Mouse (Mus musculus): ENCODE data around the gene Hint1. TPM values are rescaled to one million over a fixed set of nuclear protein-coding genes. Genes with fewer than 3 reads are reported as not detected.
A peak's percentile ranks its signal among the peaks of the same experiment; 100 is the strongest.

The Hint1 gene
- polyA plus RNA-seq, 1 experiment from 2014 or later: 774 TPM

DNA sequence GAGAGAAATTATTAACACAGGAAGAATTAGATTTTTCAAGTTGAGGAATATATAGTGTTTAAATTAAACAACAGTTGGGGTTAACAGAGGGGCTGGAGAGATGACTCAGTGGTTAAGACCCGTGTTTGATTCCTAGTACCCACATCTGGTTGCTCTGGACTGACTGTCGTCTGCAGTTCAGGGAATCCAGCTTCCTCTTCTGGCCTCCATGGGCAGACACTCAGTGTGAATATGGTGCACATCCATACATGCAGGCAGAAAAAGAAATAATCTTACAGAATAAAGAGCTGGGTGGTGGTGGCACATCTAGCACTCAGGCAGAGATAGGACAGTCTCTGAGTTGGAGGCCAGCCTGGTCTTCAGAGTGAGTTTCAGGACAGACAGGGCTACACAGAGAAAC is 2.3 kb downstream of the Hint1 start:
- ATAC-seq (replicated peaks; ENCODE audit: low FRiP score, low TSS enrichment, low read depth): no peak
- WGBS: 62% methylated on average over 2 of the region's 2 CpGs

DNA sequence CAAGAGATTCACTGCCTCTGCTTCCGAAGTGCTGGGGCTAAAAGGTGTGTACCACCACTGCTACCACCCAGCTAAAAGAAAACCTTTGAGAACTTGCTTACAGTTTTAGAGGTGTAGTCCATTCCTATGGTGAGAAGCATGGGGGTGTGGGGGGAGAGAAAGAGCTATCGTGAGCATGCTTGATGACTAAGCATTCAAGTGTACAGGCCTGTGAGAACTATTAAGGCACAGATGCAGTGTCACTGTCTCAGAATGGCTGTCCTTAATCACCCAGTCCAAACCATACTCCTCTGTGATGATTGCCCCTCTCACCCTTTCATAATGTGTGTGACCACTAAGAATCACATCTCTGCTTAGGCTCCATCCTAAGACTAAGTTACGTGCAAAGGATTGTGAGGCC is 3.1 kb downstream of the Hint1 start:
- 78% methylated on average over 3 of the region's 3 CpGs for WGBS
- Histone ChIP-seq H3K9me3 (ENCODE audit: control insufficient read depth, low read length) (no peaks in the 10 kb centered on the region), H3K27me3 (replicated peaks; ENCODE audit: control insufficient read depth, insufficient read depth, low read length) (no peaks in the 10 kb centered on the region), H3K9ac (ENCODE audit: low read length) (no peak overlapping the region), H3K4me2 (ENCODE audit: low read length) (no peak overlapping the region), H3K27ac (ENCODE audit: low read depth) (no peak overlapping the region), H3K36me3 (ENCODE audit: control insufficient read depth, insufficient read depth, low read length) (peaks cover 61% of the 10 kb centered on the region), H3K4me1 (replicated peaks; ENCODE audit: control insufficient read depth, insufficient read depth, low read length) (peaks cover 14% of the 10 kb centered on the region), H3K4me3 (ENCODE audit: low read depth, low read length) (no peak overlapping the region)
- ATAC-seq (replicated peaks; ENCODE audit: low FRiP score, low TSS enrichment, low read depth) (no peak), DNase-seq (ENCODE audit: low spot score) (no peak)

More for the DNA sequence above, 2.3 kb downstream of the Hint1 start:
- H3K36me3 ChIP-seq (ENCODE audit: control insufficient read depth, insufficient read depth, low read length): peaks cover 52% of the 10 kb centered on the region
- no peaks in the 10 kb centered on the region for H3K9me3 ChIP-seq (ENCODE audit: control insufficient read depth, low read length)
- peak overlapping the region; percentile 59 for H3K4me2 ChIP-seq (ENCODE audit: low read length)
- no peak overlapping the region for H3K27ac ChIP-seq (ENCODE audit: low read depth)
- no peak for DNase-seq (ENCODE audit: low spot score)
- H3K4me1 ChIP-seq (replicated peaks; ENCODE audit: control insufficient read depth, insufficient read depth, low read length): peaks cover 14% of the 10 kb centered on the region
- no peaks in the 10 kb centered on the region for H3K27me3 ChIP-seq (replicated peaks; ENCODE audit: control insufficient read depth, insufficient read depth, low read length)
- no peak overlapping the region for H3K9ac ChIP-seq (ENCODE audit: low read length)
- no peak overlapping the region for H3K4me3 ChIP-seq (ENCODE audit: low read depth, low read length)

GRCm38 (mm10) chr11:54871831-54872537 is 5.8 kb downstream of the Hint1 start:
- H3K9ac ChIP-seq (ENCODE audit: low read length): no peak overlapping the region
- no peaks in the 10 kb centered on the region for H3K27me3 ChIP-seq (replicated peaks; ENCODE audit: control insufficient read depth, insufficient read depth, low read length)
- no peak overlapping the region for H3K4me3 ChIP-seq (ENCODE audit: low read depth, low read length)
- no peak for DNase-seq (ENCODE audit: low spot score)
- H3K27ac ChIP-seq (ENCODE audit: low read depth): no peak overlapping the region
- peaks cover 61% of the 10 kb centered on the region for H3K36me3 ChIP-seq (ENCODE audit: control insufficient read depth, insufficient read depth, low read length)
- no peaks in the 10 kb centered on the region for H3K9me3 ChIP-seq (ENCODE audit: control insufficient read depth, low read length)
- WGBS: 78% methylated on average over 7 of the region's 7 CpGs
- ATAC-seq (replicated peaks; ENCODE audit: low FRiP score, low TSS enrichment, low read depth): no peak
- H3K4me2 ChIP-seq (ENCODE audit: low read length): no peak overlapping the region
- H3K4me1 ChIP-seq (replicated peaks; ENCODE audit: control insufficient read depth, insufficient read depth, low read length): peaks cover 12% of the 10 kb centered on the region

DNA sequence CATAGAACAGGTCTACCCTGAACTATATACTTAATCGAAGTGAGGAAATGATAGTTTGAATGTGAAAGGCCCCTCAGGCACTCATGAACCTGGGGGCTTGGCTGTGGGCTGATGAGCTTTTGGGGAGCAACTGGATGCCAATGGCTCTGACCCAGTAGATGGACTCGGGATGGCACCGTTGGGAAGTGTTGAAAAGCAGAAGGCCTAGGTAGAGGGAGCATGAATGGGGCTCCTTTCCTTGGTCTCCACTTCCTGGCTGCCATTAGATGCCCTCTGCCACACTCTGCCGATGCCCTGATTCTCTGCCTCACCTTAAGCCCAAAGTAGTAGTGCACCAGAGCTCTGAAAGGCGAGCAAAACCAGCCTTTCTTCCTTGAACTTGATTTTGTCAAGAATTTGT is 9.8 kb downstream of the Hint1 start:
- no peak overlapping the region for H3K4me3 ChIP-seq (ENCODE audit: low read depth, low read length)
- H3K9ac ChIP-seq (ENCODE audit: low read length): no peak overlapping the region
- no peaks in the 10 kb centered on the region for H3K9me3 ChIP-seq (ENCODE audit: control insufficient read depth, low read length)
- peaks cover 7% of the 10 kb centered on the region; the same call in 1 of the 2 replicates for H3K4me1 ChIP-seq (replicated peaks; ENCODE audit: control insufficient read depth, insufficient read depth, low read length)
- H3K27me3 ChIP-seq (replicated peaks; ENCODE audit: control insufficient read depth, insufficient read depth, low read length): no peaks in the 10 kb centered on the region
- no peak for ATAC-seq (replicated peaks; ENCODE audit: low FRiP score, low TSS enrichment, low read depth)
- peaks cover 33% of the 10 kb centered on the region for H3K36me3 ChIP-seq (ENCODE audit: control insufficient read depth, insufficient read depth, low read length)
- H3K4me2 ChIP-seq (ENCODE audit: low read length): no peak overlapping the region
- no peak for DNase-seq (ENCODE audit: low spot score)
- WGBS: 83% methylated on average over 5 of the region's 5 CpGs
- H3K27ac ChIP-seq (ENCODE audit: low read depth): no peak overlapping the region

DNA sequence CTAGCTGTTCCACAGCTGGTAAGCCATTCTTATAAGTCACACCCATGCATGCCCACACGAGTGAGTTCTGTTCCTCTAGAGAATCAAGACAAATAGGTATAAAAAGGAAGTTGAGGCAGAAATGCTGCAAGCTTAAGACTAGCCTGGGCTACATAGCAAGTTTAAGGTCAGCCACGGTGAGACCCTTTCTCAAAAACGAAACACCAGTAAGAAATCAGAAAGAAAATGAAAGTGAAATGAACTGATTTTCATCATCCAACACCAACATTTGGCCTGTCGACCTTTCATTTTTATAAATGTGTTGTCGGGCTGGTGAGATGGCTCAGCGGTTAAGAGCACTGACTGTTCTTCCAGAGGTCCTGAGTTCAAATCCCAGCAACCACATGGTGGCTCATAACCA is 12.7 kb downstream of the Hint1 start:
- 81% methylated on average over 6 of the region's 6 CpGs for WGBS
- Histone ChIP-seq H3K27me3 (replicated peaks; ENCODE audit: control insufficient read depth, insufficient read depth, low read length) (no peaks in the 10 kb centered on the region), H3K36me3 (ENCODE audit: control insufficient read depth, insufficient read depth, low read length) (peaks cover 5% of the 10 kb centered on the region), H3K4me1 (replicated peaks; ENCODE audit: control insufficient read depth, insufficient read depth, low read length) (peaks cover 15% of the 10 kb centered on the region; the same call in 1 of the 2 replicates), H3K4me2 (ENCODE audit: low read length) (no peak overlapping the region), H3K4me3 (ENCODE audit: low read depth, low read length) (no peak overlapping the region), H3K9ac (ENCODE audit: low read length) (no peak overlapping the region), H3K9me3 (ENCODE audit: control insufficient read depth, low read length) (no peaks in the 10 kb centered on the region), H3K27ac (ENCODE audit: low read depth) (no peak overlapping the region)
- ATAC-seq (replicated peaks; ENCODE audit: low FRiP score, low TSS enrichment, low read depth): no peak
- DNase-seq (ENCODE audit: low spot score): no peak

- DNase-seq (ENCODE audit: low spot score): no peak
- Histone ChIP-seq H3K36me3 (ENCODE audit: control insufficient read depth, insufficient read depth, low read length) (no peaks in the 10 kb centered on the region), H3K9ac (ENCODE audit: low read length) (no peak overlapping the region), H3K9me3 (ENCODE audit: control insufficient read depth, low read length) (no peaks in the 10 kb centered on the region), H3K27me3 (replicated peaks; ENCODE audit: control insufficient read depth, insufficient read depth, low read length) (no peaks in the 10 kb centered on the region), H3K4me1 (replicated peaks; ENCODE audit: control insufficient read depth, insufficient read depth, low read length) (peaks cover 15% of the 10 kb centered on the region; the same call in 1 of the 2 replicates), H3K4me2 (ENCODE audit: low read length) (no peak overlapping the region), H3K4me3 (ENCODE audit: low read depth, low read length) (no peak overlapping the region), H3K27ac (ENCODE audit: low read depth) (no peak overlapping the region)
- 23% methylated on average over 4 of the region's 4 CpGs for WGBS
- peak; percentile 36; the same call in 1 of the 2 replicates for ATAC-seq (replicated peaks; ENCODE audit: low FRiP score, low TSS enrichment, low read depth)
Observed at GRCm38 (mm10) chr11:54879434-54879833, 13.3 kb downstream of the Hint1 start.

GRCm38 (mm10) chr11:54879922-54880321 is 13.7 kb downstream of the Hint1 start:
- no peak for ATAC-seq (replicated peaks; ENCODE audit: low FRiP score, low TSS enrichment, low read depth)

DNA sequence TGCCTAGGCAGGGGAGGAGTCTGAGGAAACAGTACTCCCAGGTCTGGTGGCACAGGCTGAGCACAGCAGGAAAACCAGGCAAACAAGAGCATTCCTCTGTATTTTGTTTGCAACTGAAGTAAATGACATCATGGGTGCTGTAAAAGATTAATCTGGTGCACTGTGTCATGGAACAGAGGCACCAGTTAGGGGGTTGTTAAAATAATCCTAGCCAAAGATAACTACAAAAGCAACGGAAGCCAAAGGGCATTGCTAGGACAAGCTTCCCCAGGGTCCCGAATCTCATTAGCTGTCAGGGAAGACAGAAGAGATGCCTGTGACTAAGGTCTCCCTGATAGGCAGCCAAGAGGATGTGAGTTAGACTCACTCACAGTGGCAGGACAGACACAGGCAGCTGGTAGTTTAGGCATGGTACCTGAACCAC is 14.9 kb downstream of the Hint1 start:
- 10% methylated on average over 2 of the region's 2 CpGs for WGBS
- no peak overlapping the region for H3K27ac ChIP-seq (ENCODE audit: low read depth)

More at GRCm38 (mm10) chr11:54879922-54880321, 13.7 kb downstream of the Hint1 start:
- no peak for DNase-seq (ENCODE audit: low spot score)
- H3K4me1 ChIP-seq (replicated peaks; ENCODE audit: control insufficient read depth, insufficient read depth, low read length): peaks cover 17% of the 10 kb centered on the region
- no peak overlapping the region for H3K27ac ChIP-seq (ENCODE audit: low read depth)
- no peak overlapping the region for H3K4me2 ChIP-seq (ENCODE audit: low read length)
- no peaks in the 10 kb centered on the region for H3K36me3 ChIP-seq (ENCODE audit: control insufficient read depth, insufficient read depth, low read length)
- H3K4me3 ChIP-seq (ENCODE audit: low read depth, low read length): no peak overlapping the region
- 59% methylated on average over 10 of the region's 10 CpGs for WGBS
- H3K9ac ChIP-seq (ENCODE audit: low read length): no peak overlapping the region
- no peaks in the 10 kb centered on the region for H3K9me3 ChIP-seq (ENCODE audit: control insufficient read depth, low read length)
- H3K27me3 ChIP-seq (replicated peaks; ENCODE audit: control insufficient read depth, insufficient read depth, low read length): no peaks in the 10 kb centered on the region

GRCm38 (mm10) chr11:54882671-54883070 is 16.5 kb downstream of the Hint1 start:
- no peaks in the 10 kb centered on the region for H3K27me3 ChIP-seq (replicated peaks; ENCODE audit: control insufficient read depth, insufficient read depth, low read length)
- H3K4me1 ChIP-seq (replicated peaks; ENCODE audit: control insufficient read depth, insufficient read depth, low read length): peaks cover 23% of the 10 kb centered on the region
- H3K9me3 ChIP-seq (ENCODE audit: control insufficient read depth, low read length): no peaks in the 10 kb centered on the region
- DNase-seq (ENCODE audit: low spot score): no peak
- no peak overlapping the region for H3K27ac ChIP-seq (ENCODE audit: low read depth)
- WGBS: 38% methylated on average over 8 of the region's 8 CpGs
- H3K4me2 ChIP-seq (ENCODE audit: low read length): no peak overlapping the region
- H3K9ac ChIP-seq (ENCODE audit: low read length): no peak overlapping the region
- ATAC-seq (replicated peaks; ENCODE audit: low FRiP score, low TSS enrichment, low read depth): no peak
- H3K4me3 ChIP-seq (ENCODE audit: low read depth, low read length): no peak overlapping the region
- H3K36me3 ChIP-seq (ENCODE audit: control insufficient read depth, insufficient read depth, low read length): no peaks in the 10 kb centered on the region

More for the DNA sequence above, 14.9 kb downstream of the Hint1 start:
- DNase-seq (ENCODE audit: low spot score) (no peak), ATAC-seq (replicated peaks; ENCODE audit: low FRiP score, low TSS enrichment, low read depth) (peak; percentile 54)
- Histone ChIP-seq H3K36me3 (ENCODE audit: control insufficient read depth, insufficient read depth, low read length) (no peaks in the 10 kb centered on the region), H3K9ac (ENCODE audit: low read length) (no peak overlapping the region), H3K9me3 (ENCODE audit: control insufficient read depth, low read length) (no peaks in the 10 kb centered on the region), H3K27me3 (replicated peaks; ENCODE audit: control insufficient read depth, insufficient read depth, low read length) (no peaks in the 10 kb centered on the region), H3K4me3 (ENCODE audit: low read depth, low read length) (no peak overlapping the region), H3K4me2 (ENCODE audit: low read length) (no peak overlapping the region), H3K4me1 (replicated peaks; ENCODE audit: control insufficient read depth, insufficient read depth, low read length) (peaks cover 23% of the 10 kb centered on the region)
